Mouse (Mus musculus): ENCODE measurements around the gene Zfp976. TPM values are rescaled to one million over a fixed set of nuclear protein-coding genes. Genes with fewer than 3 reads are reported as not detected.

The Zfp976 gene
- polyA plus RNA-seq, 1 experiment from 2014 or later = 3.7 TPM

Small RNA genes lying within 50 kb of the gene (microRNA-seq; reads per million reads assigned to microRNA genes)
- gene Gm24938 = not detected

Other genes starting within 250 kb of the Zfp976 start
- gene 4933421I07Rik, start 194.5 kb downstream of the Zfp976 start, polyA plus RNA-seq (2016; fragmentation: Nextera tagmentation; extraction: Ambion mirVana) = not detected in 2 replicates
- gene Zfp141, start 136.8 kb downstream of the Zfp976 start, polyA plus RNA-seq (2016; fragmentation: Nextera tagmentation; extraction: Ambion mirVana) = 12.6 and 15.0 TPM in 2 replicates
- gene Gm21028, start 64.0 kb downstream of the Zfp976 start, polyA plus RNA-seq (2016; fragmentation: Nextera tagmentation; extraction: Ambion mirVana) = not detected in 2 replicates
- gene Zfp977, start 50.0 kb downstream of the Zfp976 start, polyA plus RNA-seq (2016; fragmentation: Nextera tagmentation; extraction: Ambion mirVana) = 0.83 and 1.6 TPM in 2 replicates
- 8.2 and 8.6 TPM in 2 replicates for gene Zfp975, start 50.2 kb upstream of the Zfp976 start, polyA plus RNA-seq (2016; fragmentation: Nextera tagmentation; extraction: Ambion mirVana)
- not detected in 2 replicates for gene Gm17067, start 84.4 kb upstream of the Zfp976 start, polyA plus RNA-seq (2016; fragmentation: Nextera tagmentation; extraction: Ambion mirVana)
- not detected in 2 replicates for gene Vmn2r62, start 150.9 kb upstream of the Zfp976 start, polyA plus RNA-seq (2016; fragmentation: Nextera tagmentation; extraction: Ambion mirVana)
- not detected in 2 replicates for gene Gm2381, start 224.6 kb upstream of the Zfp976 start, polyA plus RNA-seq (2016; fragmentation: Nextera tagmentation; extraction: Ambion mirVana)